Mouse (Mus musculus) gastrocnemius, postnatal 4 days (tissue): ENCODE data around the gene Rassf5. TPM values are rescaled to one million over a fixed set of nuclear protein-coding genes. Genes with fewer than 3 reads are reported as not detected.
"Not testable (repeated sequence)": the region's sequence is repeated elsewhere in the genome, so short reads cannot be mapped to it uniquely, and the experiment has no call there.

Source experiments
- DNase-seq, 2 experiments: peaks; one replicate each; pipeline ENCODE4 v3.0.0; 2021 to 2022; ENCODE audit warnings: low spot score in 2 of 2, mixed read lengths in 2 of 2
- total RNA-seq, 2 experiments: library from RNA; stranded (reverse); gene quantifications; 2 replicates each; pipeline ENCODE4 v1.2.3; 2021

Gene Rassf5
- total RNA-seq, 2 experiments from 2014 or later = 6.4 to 7.9 TPM

DNA sequence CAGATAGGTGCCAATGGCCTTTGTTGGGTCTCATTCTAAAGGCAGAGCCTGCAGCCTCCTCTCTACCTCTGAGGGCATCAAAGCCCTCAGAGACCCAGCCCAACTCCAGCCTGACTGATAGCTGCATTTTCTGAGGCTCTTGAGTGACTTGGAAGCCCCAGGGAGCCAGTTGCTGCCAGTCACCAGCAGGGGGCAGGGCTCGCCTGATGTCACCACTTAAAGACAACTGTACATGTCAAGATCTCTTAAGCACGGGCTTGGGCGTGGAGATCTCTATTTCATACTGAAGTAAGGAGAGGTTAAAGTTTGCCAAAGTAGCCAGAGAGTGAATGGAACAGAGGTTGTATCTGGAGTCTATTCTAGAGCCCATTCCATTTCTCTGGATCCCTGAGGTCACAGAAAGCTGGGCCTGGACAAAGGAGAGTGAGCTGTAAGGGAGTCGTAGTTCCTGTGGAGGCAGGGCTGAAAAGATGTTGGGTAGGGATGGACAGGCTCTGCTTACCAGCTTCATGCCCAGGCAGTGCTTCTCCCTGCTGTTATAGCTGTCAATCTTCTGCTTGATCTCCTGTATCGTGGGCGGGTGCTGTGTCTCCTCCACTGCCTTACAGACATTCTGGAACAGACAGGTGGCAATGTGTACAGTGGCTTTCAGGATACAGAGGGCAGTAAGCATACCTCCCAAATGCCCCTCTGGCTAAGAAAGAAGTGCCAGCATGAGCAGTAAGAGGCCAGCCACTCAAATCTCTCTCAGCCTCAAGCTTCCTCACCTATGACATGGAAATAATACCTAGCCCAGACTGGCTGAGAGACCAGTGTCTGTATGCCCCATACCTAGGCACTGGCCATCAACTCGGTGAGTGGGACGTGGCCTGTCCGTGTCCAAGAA is 63.2 kb downstream of the Rassf5 start:
- DNase-seq = peak; percentile 52 to 84

DNA sequence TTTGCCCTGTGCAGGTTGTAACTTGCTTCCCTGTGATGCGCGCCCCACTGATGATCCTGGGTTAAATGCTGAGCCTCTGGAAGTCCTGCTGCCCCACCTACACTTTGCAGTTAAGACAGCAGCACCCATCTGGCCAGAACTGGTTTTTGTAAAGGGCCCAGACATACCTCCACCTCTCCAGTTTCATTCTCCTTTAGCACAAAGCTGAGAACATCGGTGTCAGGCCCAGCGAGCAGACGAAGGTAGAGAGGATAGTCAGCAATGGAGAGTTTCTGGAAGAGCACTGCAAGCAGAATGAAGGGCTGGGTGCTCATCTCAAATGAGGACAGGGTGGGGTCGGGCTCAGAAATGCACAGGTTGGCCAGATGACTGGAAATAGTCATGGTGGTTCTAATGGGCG is 64.7 kb downstream of the Rassf5 start:
- DNase-seq = no peak

DNA sequence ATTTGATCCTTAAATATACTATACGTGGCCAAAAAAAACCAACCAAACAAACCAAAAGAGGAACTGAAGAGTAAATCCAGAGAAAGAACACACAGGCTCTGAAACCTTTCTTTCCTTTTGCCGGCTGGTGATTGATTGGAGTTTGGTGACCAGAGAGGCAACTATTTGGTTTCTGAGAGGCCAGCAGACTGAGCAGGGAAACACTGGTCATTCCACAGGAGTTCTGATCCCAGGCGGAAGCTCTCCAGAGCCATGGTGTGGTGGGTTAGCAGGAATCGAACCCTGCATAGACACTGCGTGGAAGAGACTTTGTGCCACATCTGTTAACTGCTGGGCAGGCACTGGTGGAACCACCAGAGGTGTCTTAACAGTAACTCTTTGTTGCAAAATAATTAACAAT is 67.0 kb downstream of the Rassf5 start:
- no peak for DNase-seq

DNA sequence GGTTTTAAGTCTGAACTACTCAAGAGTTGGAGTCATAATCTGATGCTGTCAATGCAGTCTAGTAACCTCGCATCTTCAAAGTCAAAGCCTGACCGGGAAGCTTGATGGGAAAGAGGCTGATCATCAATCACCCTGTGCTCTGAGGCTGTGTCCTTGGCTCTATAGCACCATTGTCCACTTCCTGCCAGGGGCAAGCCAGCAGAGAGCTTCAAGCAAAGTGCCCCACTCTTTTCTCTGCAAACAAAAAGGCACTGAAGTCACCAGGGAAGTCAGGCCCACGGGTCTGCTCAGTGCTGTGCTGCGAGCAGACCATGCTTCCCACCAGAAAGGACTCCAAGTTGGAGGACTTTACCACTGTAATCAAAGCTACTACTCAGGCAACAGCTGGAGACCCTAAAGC is 67.8 kb downstream of the Rassf5 start:
- DNase-seq = no peak

DNA sequence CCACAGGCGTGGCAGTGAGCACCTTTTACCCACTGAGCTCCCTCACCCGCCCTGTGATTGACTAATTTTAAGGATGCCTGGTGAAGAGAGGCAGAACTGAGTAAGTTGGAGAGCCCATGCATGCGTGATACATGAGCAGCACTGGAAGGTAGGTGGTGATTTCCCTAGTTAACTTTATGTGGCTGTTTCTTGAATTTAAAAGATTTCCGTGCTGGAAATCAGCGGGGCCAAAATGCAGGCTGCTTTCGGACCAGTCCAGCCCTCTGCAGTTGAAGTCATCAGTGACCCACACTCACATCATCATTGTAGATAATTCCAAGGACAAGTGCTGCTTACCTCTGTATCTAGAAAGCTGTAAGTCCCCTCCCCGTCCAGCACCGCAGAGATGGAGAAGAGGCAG is 69.2 kb downstream of the Rassf5 start:
- no peak for DNase-seq

DNA sequence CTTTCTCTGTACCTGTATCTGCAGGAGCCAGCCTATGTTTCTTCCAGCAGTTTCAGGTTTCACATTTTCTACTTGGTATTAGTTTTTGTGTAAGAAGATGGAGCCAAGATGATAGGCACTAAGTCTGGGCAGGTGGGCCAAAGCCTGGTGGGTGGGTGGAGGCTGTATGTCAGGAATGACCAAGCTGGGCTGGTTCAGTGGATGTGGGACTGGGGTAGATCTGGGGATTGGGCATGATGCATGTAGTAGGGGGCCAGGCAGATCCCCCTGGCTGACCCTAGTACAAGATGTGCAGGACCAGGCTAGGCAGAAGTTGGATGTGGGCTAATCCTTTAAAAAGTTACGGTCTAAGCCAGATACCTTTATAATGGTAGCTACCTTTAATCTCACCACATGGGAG is 69.9 kb downstream of the Rassf5 start:
- DNase-seq = no peak

DNA sequence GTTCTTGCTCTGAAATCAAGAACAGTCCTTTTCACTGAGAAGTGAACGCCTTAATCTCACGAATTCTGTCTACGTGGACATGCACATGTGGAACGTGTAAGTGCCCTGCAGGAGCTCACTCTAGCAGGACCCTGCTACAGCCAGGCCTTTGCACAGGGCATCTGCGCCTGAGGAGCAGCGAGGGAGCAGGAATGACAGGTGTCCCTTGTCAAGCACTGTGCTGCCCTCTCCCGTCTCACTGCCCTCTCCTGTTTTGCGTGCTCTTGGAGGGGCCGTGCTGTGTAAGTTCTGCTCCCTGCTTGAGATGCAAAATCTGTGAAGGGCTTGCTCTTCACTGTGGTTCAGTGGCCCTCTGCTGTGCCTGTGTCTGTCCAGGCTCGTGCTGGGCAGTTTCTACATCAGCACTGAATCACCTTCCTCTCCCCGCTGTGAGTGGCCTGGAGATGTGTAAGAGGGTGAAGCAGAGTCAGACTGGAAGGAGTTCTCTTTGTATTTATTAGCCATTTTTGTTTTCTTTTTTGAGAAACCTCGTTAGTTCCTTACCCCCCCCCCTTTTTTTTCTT is 70.7 kb downstream of the Rassf5 start:
- DNase-seq = no peak

DNA sequence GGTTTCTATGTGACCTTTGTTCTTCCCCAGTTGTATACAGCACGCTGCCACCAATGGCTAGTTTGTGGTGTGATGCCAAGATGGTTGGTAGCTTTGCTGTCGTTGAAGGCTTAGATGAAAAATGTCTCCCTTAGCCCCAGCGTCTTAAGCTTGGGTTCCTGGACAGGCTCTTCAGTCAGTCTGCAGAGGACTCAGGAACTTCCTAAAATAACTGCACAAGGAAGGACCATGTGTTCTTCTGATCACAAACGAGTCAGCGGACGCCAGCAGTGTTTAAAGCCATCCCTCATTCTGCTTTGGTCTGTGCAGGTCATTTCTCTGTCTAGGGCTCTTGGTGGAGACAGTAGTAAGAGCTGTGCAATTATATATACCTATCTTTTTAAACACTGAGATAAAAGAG is 71.2 kb downstream of the Rassf5 start:
- no peak for DNase-seq

DNA sequence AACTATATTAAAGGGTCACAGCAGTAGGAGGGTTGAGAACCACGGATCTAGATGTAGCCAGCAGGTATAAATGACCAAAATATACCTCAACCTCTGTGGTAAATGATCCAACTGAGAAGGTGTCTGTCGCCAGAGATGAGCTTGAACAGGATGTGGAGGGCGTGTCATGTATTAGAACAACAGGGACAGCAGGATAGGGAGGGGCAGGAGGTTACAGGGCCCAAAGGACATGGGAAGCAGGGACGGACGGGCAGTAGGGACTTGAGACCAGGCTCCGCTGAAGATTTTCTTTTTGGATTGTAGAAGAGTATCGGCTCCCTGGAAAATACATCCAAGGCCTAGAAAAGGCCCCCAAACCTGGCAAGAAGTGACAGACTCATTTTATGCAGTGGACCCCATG is 72.1 kb downstream of the Rassf5 start:
- DNase-seq = no peak

DNA sequence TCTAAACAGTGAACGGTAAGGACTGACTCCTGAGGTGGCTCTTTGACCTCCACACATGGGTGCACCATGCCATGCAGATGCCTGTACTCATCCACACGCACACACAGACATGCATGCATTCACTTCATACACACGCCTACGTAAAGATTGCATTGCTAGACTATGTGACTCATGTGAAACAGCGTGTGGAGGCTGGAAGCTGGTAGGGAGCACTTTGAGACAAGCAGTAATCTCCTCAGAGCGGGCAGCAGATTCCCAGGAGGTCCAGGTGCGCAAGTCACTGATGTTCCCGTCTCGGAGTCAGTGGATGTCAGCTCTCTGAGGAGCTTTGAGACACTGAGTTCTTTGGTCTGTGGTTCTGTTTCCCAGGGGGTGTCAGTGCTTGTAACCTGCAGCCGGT is 77.4 kb downstream of the Rassf5 start:
- DNase-seq = no peak

DNA sequence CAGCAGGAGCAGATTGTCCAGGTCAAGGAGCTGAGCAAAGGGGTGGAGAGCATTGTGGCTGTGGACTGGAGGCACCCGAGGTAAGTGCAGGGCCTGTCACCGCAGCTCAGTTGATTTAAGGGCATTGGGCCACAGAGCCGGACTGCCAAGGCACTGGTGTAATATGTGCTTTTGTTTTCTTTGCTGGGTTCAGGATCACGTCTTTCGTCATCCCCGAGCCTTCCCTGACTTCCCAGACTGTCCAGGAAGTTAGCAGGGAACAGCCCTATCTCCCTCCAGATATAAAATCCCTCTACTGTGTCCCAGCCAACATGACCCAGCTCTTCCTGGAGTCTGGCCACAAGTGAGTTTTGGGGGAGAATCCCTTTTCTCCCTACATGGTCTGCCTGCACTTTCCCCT is 80.6 kb downstream of the Rassf5 start:
- DNase-seq = no peak

DNA sequence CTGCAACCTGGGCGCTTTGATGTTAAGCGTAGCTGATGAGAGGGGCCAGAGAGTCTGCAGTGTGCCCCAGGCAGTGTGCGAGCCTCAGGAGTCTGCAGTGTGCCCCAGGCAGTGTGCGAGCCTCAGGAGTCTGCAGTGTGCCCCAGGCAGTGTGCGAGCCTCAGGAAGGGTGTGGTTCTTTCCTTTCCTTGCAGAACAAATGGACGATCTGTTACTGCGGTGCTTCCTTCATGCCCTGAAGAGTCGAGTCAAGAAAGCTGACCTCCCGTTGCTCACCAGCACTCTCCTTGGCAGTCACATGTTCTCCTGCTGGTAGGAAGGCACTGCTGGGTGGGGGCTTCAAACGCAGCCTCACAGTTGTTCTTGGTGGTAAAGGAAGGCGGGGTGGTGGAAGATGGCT is 84.0 kb downstream of the Rassf5 start:
- DNase-seq = no peak

DNA sequence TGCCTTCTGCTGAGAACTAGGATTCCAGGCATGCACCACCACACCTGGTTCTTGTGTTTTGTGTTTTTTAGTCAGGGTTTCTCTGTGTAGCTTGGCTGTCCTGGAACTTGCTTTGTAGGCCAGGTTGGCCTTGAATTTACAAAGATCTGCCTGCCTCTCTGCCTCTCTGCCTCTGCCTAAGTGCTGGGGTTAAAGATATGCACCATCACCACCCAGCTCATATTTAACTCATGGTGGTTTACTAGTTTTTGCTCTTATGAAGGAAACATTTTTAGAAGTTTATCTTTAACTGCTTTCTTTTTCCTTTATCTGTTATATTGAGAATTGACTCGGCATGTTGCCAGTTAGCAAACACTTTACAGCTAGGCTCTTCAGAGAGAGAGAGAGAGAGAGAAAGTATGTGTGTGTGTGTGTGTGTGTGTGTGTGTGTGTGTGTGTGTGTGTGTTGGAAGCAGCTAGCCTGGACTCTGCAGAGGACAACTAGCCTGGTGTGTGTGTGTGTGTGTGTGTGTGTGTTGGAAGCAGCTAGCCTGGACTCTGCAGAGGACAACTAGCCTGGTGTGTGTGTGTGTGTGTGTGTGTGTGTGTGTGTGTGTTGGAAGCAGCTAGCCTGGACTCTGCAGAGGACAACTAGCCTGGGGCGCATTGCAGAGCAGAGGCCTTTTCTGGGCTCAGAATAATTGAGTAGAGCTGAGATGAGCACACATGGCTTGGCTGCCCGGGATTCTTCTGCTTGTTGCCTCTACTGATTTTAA is 85.3 kb downstream of the Rassf5 start:
- not testable (repeated sequence) for DNase-seq

DNA sequence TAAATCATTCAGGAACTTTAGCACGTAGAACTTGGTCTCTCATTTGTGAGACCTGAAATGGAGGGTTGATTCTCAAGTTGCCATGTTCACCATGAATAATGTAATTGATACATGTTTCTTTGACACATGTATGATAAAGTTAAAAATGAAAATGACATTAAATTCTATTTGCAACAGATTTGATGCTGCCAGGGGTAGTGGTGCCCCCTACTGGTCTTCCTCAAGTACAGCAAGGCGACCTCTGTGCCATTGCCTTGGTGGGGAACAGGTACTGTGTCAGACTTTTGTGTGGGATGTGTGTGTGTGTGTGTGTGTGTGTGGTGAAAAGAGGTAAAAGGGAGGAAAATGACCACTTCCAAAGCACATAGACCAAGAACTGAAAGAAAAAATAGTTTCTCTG is 89.6 kb downstream of the Rassf5 start:
- DNase-seq = no peak

DNA sequence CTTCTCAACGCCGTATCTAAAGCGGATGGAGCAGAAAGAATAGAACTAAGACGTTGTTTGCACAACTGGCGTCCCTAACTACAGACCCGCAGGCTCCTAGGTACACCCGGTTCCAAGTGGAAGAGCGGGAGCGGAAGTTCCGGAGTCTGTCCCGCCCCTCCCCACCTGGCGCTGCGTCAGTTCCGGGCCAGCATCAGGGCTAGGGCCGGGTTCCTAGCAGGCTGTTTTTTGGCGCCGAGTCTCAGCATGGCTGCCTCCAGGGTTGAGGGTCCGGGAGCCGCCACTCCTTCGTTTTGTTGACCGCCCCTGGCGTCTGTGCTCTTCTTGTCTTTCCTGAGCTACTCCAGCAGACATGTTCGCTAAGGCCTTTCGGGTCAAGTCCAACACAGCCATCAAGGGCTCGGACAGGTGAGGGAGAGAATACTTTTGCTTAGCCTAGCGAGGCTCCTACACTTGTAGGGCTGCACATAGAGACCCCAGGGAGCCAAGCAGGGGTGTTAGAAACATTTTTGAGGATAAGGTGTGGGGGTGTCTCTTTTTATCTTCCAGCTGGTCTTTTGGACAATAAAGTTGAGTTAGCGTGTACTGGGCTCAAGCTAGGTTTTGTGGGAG is 91.9 kb downstream of the Rassf5 start, which contains the start of gene Eif2d:
Gene Eif2d, plus strand, starts transcription at position 164 of the 612 bp plus-strand sequence.
- DNase-seq = peak; percentile 70 to 85

DNA sequence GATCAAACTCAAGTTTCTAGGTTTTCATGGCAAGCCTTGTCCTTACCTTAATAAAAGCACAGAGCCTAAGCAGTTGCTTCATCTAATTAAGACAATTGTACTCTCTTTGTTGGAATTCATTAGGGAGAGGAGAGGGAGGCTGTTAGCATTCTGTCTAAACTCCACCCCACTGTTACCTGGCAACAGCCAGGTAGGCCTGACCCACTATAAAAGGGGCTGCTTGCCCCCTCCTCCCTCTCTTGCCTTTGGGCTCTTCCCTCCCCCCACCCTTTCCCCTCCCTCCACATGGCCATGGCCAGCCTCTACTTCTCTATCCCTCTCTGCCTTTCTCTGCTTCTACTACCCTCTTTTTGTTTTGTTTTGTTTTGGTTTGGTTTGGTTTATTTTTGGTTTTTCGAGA is 95.6 kb downstream of the Rassf5 start:
- no peak for DNase-seq

DNA sequence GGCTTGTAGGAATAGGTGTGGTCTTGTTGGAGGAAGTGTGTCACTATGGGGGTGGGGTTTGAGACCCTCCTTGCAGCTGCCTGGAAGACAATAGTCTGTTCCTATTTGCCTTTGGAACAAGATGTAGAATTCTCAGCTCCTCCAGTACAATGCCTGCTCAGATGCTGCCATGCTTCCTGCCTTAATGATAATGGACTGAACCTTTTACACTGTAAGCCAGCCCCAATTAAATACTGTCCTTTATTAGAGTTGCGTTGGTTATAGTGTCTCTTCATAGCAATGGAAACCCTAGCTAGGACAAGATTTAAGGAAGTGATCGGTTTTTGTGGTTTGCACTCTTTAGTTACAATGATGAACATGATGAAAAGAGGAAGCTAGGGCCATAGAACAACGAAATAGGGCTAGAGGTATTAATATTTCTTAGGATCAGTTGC is 98.9 kb downstream of the Rassf5 start:
- no peak for DNase-seq

DNA sequence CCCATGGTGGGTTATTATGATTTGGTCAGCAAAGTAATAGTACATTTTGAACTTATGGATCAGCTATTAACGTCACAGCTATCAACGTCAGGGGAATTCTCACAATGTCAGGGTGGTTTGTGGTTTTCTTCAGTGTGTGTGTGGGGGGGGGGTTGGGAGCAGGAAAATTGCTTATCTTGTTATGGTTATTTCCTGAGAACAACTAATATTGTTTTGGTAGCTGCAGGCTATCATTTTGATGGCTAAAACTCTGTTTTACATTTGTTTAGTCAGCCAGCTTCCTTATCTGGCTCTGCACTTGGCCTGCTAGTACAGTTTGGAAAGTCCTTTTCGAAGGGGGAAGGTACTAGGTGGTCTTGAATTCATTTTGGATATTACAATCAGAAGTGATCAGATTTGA is 99.8 kb downstream of the Rassf5 start:
- not testable (repeated sequence) for DNase-seq

DNA sequence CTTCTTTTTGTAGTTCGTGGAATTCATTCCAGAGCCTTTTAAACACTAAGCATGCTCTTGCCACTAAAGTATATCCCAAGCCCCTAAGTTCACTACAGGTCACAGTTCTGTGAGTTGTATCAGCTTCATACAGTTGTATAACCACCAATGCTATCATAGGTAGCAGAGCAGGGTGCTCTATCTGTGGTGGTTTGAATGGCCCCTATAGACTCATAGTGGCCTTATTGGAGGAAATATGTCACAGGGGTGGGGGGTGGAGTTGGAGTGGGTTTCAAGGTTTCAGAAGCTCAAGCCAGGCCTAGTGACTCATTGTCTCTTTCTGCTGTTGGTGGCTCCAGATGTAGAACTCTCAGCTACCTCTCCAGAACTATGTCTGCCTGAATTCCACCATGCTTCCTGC is 102.6 kb downstream of the Rassf5 start:
- no peak for DNase-seq

DNA sequence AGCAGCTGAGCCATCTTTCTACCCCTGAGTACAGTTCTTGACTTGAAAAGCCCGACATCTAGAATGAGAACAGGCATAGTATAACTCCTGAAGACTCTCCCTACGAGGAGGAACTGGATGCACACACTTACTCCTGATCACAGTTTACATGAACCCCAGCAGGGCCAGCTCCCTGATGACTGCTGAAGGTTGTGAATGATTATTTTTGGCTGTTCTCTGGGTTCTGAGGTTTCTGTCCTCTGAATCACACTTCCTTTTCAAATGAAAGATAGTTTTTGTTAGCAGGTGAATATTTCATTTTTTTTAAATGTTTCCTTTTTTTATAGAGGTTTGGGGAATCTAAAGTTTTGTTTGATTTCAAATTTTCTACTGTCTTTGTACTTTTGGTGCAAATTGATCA is 103.6 kb downstream of the Rassf5 start:
- DNase-seq = no peak
